Mouse (Mus musculus): ENCODE measurements around the gene Gm10271. TPM values are rescaled to one million over a fixed set of nuclear protein-coding genes. Genes with fewer than 3 reads are reported as not detected.

Gene Gm10271
- polyA plus RNA-seq, 1 experiment from 2014 or later, result not detected

- no peak for ATAC-seq (ENCODE audit: insufficient read depth, low FRiP score, low read depth)
Observed at GRCm38 (mm10) chr10:116930506-116930905, 41.9 kb downstream of the Gm10271 start.

DNA sequence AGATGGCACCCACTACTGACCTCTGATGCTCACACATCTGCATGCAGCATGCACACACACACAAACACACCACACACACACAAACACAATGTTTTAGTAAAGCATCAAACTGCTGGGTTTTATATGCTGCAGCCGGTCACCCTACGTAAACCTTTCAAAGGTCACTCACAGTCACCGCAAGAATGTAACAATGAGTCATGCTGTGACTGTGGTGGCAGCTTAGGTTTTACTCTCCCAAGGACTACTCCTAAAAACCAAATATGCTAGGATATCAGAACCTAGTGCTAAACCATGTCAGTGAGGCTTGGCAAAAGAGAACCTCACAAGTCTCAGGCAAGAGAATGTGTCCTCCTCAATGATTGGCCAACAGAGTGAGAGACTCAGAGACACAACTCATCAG is 43.6 kb downstream of the Gm10271 start:
- ATAC-seq (ENCODE audit: insufficient read depth, low FRiP score, low read depth), result no peak
- no peak overlapping the region for H3K9ac ChIP-seq
- 71% methylated on average over 3 of the region's 3 CpGs for WGBS

More at GRCm38 (mm10) chr10:116930506-116930905, 41.9 kb downstream of the Gm10271 start:
- Histone ChIP-seq H3K9me3 (no peaks in the 10 kb centered on the region), H3K4me2 (no peak overlapping the region), H3K4me1 (no peaks in the 10 kb centered on the region), H3K27me3 (replicated peaks) (no peaks in the 10 kb centered on the region), H3K36me3 (no peaks in the 10 kb centered on the region), H3K4me3 (replicated peaks) (no peak overlapping the region), H3K27ac (no peak overlapping the region), H3K9ac (no peak overlapping the region)
- 67% methylated on average over 7 of the region's 7 CpGs for WGBS

DNA sequence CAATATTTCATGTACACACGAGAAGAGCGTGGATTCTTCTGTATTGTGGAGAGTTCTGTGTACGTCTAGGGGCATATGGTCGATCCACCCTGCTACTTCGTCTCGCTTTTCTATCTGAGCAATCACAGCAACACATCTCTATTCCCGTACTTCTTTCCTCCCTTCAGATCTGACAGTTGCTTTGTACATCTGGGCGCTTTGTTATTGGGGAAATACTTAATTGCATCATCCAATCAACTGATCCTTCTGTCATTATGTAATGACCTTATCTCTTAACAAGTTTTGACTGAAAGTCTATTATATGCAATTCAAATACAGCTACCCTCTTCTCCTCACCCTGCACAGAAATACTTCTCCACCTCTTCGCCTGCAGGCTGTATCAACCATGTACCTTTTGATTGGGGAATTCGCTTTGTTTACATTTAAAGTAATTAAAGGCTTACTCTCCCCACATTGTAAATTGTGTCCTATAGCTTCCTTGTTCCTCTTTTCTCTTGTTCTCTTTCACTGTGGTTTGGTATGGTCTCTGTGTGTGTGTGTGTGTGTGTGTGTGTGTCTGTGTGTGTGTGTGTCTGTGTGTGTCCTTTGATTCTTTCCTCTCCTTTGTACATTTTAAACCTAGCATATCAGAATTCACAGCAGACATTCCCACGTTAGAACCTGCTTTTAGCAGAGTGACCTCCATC is 45.8 kb downstream of the Gm10271 start:
- no peaks in the 10 kb centered on the region for H3K27me3 ChIP-seq (replicated peaks)
- no peak for ATAC-seq (ENCODE audit: insufficient read depth, low FRiP score, low read depth)
- no peak overlapping the region for H3K4me3 ChIP-seq (replicated peaks)
- no peak overlapping the region for H3K4me2 ChIP-seq
- WGBS, result 80% methylated on average over 11 of the region's 11 CpGs
- H3K36me3 ChIP-seq, result no peaks in the 10 kb centered on the region
- H3K9me3 ChIP-seq, result no peaks in the 10 kb centered on the region
- H3K27ac ChIP-seq, result no peak overlapping the region
- no peaks in the 10 kb centered on the region for H3K4me1 ChIP-seq
- no peak overlapping the region for H3K9ac ChIP-seq

More for the DNA sequence above, 43.6 kb downstream of the Gm10271 start:
- Histone ChIP-seq H3K27me3 (replicated peaks) (no peaks in the 10 kb centered on the region), H3K27ac (no peak overlapping the region), H3K4me3 (replicated peaks) (no peak overlapping the region), H3K4me1 (no peaks in the 10 kb centered on the region), H3K9me3 (no peaks in the 10 kb centered on the region), H3K36me3 (no peaks in the 10 kb centered on the region), H3K4me2 (no peak overlapping the region)

DNA sequence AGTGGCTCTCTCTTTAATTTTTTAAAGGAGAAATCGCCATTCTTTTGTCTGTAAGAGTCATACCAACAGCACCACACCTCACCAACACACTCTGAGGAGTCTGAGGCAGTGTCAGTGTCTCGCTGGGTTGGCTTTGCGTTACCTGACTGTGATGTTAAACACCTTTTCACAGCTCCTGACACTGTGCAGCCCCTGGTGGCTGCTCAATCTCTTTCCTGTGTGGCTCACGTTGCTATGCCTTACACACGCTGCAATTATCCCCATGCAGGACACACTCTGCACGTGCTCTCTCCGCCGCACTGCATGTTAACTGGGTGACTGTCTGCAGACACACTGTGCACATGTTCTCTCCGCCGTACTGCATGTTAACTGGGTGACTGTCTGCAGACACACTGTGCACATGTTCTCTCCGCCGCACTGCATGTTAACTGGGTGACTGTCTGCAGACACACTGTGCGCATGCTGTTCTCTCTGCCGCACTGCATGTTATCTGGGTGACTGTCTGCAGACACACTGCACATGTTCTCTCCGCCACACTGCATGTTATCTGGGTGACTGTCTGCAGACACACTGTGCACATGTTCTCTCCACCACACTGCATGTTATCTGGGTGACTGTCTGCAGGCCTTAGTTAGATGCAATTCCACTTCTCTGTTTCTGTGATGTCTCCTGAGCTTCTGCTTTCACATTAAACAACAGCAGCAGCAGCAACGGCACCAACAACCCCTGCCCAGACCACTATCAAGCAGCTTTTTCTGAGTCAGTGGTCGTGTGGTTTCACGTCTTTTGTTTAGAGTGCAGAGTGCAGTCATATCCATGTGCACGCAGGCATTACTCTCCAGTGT is 48.5 kb downstream of the Gm10271 start:
- WGBS, result 90% methylated on average over 19 of the region's 19 CpGs

GRCm38 (mm10) chr10:116922161-116922560 is 50.2 kb downstream of the Gm10271 start:
- no peak overlapping the region for H3K27ac ChIP-seq
- H3K4me2 ChIP-seq, result no peak overlapping the region
- H3K36me3 ChIP-seq, result 0 out of 2 replicates have a peak, but pooled peaks cover 2% of the 10 kb centered on the region
- 85% methylated on average over 15 of the region's 15 CpGs for WGBS
- H3K9ac ChIP-seq, result no peak overlapping the region
- H3K27me3 ChIP-seq (replicated peaks), result no peaks in the 10 kb centered on the region
- no peak overlapping the region for H3K4me3 ChIP-seq (replicated peaks)
- no peaks in the 10 kb centered on the region for H3K9me3 ChIP-seq
- no peak for ATAC-seq (ENCODE audit: insufficient read depth, low FRiP score, low read depth)
- H3K4me1 ChIP-seq, result no peaks in the 10 kb centered on the region

More for the DNA sequence above, 48.5 kb downstream of the Gm10271 start:
- H3K9me3 ChIP-seq, result no peaks in the 10 kb centered on the region
- ATAC-seq (ENCODE audit: insufficient read depth, low FRiP score, low read depth), result no peak
- no peak overlapping the region for H3K4me3 ChIP-seq (replicated peaks)
- H3K4me1 ChIP-seq, result no peaks in the 10 kb centered on the region
- no peak overlapping the region for H3K4me2 ChIP-seq
- no peak overlapping the region for H3K9ac ChIP-seq
- H3K27me3 ChIP-seq (replicated peaks), result no peaks in the 10 kb centered on the region
- H3K27ac ChIP-seq, result no peak overlapping the region
- H3K36me3 ChIP-seq, result no peaks in the 10 kb centered on the region

DNA sequence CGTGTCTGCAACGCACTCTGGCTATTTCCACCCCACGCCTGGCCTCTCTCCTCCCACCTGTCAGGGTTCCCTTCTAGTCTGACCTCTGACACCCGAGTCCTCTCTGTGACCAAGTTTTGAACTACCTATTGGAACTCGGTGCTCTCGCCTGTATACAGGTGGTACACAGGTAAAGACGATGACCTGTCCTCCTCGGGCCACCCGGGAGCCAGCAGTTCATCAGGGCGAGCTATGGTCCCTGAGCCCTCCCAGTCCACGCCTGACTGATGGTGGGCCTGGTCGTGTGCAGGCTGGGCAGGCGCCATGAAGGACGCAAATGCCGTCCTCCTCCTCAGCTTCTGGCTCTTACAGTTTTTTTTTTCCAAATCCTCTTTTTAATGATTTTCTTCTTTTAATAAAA is 51.0 kb downstream of the Gm10271 start:
- Histone ChIP-seq H3K27me3 (replicated peaks) (no peaks in the 10 kb centered on the region), H3K4me1 (no peaks in the 10 kb centered on the region), H3K4me2 (no peak overlapping the region), H3K36me3 (0 out of 2 replicates have a peak, but pooled peaks cover 2% of the 10 kb centered on the region), H3K27ac (no peak overlapping the region), H3K9me3 (no peaks in the 10 kb centered on the region), H3K4me3 (replicated peaks) (no peak overlapping the region), H3K9ac (no peak overlapping the region)
- ATAC-seq (ENCODE audit: insufficient read depth, low FRiP score, low read depth), result no peak
- 81% methylated on average over 15 of the region's 15 CpGs for WGBS

DNA sequence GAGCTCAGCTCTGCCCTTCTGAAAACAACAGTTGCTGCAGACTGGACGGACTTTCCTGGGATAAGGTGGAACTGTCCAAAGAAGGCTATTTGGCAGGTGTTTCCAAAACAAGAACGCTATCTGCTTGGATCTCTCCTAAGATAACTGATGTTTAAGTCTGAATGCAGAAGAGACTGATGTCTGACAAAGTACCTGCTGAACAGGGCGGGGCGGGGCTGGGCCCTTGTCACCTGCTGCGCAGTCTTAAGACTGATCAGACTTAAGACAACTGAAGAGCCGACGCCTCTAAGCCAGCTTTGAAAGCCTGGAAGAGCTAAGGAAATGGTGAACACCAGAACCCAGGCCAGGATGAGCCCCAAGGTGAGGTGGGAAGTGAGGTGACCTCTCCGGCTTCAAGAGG is 51.8 kb downstream of the Gm10271 start:
- no peaks in the 10 kb centered on the region for H3K27me3 ChIP-seq (replicated peaks)
- no peaks in the 10 kb centered on the region for H3K4me1 ChIP-seq
- H3K9ac ChIP-seq, result no peak overlapping the region
- no peak overlapping the region for H3K27ac ChIP-seq
- no peaks in the 10 kb centered on the region for H3K9me3 ChIP-seq
- H3K4me2 ChIP-seq, result no peak overlapping the region
- ATAC-seq (ENCODE audit: insufficient read depth, low FRiP score, low read depth), result no peak
- WGBS, result 88% methylated on average over 8 of the region's 8 CpGs
- H3K4me3 ChIP-seq (replicated peaks), result no peak overlapping the region
- H3K36me3 ChIP-seq, result 0 out of 2 replicates have a peak, but pooled peaks cover 2% of the 10 kb centered on the region

- 83% methylated on average over 25 of the region's 25 CpGs for WGBS
- no peak overlapping the region for H3K9ac ChIP-seq
- no peaks in the 10 kb centered on the region for H3K4me1 ChIP-seq
- no peak overlapping the region for H3K27ac ChIP-seq
- H3K9me3 ChIP-seq, result no peaks in the 10 kb centered on the region
- H3K27me3 ChIP-seq (replicated peaks), result no peaks in the 10 kb centered on the region
- H3K4me2 ChIP-seq, result no peak overlapping the region
- ATAC-seq (ENCODE audit: insufficient read depth, low FRiP score, low read depth), result no peak
- no peak overlapping the region for H3K4me3 ChIP-seq (replicated peaks)
- H3K36me3 ChIP-seq, result 0 out of 2 replicates have a peak, but pooled peaks cover 4% of the 10 kb centered on the region
Observed at GRCm38 (mm10) chr10:116919368-116920317, 52.8 kb downstream of the Gm10271 start.

DNA sequence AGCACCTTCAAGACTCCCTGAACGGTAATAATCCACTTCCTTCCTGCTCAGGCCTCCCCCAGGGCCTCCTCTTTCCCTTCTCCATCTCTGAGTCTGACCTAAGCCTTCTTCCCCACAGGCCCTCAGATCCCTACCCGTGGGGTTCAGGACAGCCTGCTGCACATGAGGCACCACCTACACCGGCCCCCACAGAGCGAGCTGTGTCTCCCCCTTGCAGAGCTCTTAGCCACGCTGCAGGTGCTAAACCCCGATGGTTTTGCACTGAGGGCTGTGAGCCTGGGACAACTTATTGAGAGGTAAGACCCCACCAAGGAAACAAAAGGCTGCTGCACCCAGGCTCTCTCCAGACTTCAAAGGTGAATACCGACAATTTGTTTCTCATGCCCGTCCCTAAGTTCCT is 55.8 kb downstream of the Gm10271 start:
- Histone ChIP-seq H3K4me2 (no peak overlapping the region), H3K9ac (no peak overlapping the region), H3K27ac (no peak overlapping the region), H3K4me3 (replicated peaks) (no peak overlapping the region), H3K27me3 (replicated peaks) (no peaks in the 10 kb centered on the region), H3K36me3 (0 out of 2 replicates have a peak, but pooled peaks cover 6% of the 10 kb centered on the region), H3K9me3 (no peaks in the 10 kb centered on the region), H3K4me1 (no peaks in the 10 kb centered on the region)
- no peak for ATAC-seq (ENCODE audit: insufficient read depth, low FRiP score, low read depth)
- WGBS, result 82% methylated on average over 8 of the region's 8 CpGs

- 0 out of 2 replicates have a peak, but pooled peaks cover 6% of the 10 kb centered on the region for H3K36me3 ChIP-seq
- WGBS, result 92% methylated on average over 8 of the region's 8 CpGs
- no peaks in the 10 kb centered on the region for H3K9me3 ChIP-seq
- no peaks in the 10 kb centered on the region for H3K4me1 ChIP-seq
- no peak overlapping the region for H3K27ac ChIP-seq
- H3K27me3 ChIP-seq (replicated peaks), result no peaks in the 10 kb centered on the region
- no peak overlapping the region for H3K4me3 ChIP-seq (replicated peaks)
- H3K9ac ChIP-seq, result no peak overlapping the region
- no peak overlapping the region for H3K4me2 ChIP-seq
- ATAC-seq (ENCODE audit: insufficient read depth, low FRiP score, low read depth), result no peak
Observed at GRCm38 (mm10) chr10:116915286-116915685, 57.1 kb downstream of the Gm10271 start.

GRCm38 (mm10) chr10:116914586-116914985 is 57.8 kb downstream of the Gm10271 start:
- no peak overlapping the region for H3K4me3 ChIP-seq (replicated peaks)
- WGBS, result 81% methylated on average over 9 of the region's 9 CpGs
- no peak overlapping the region for H3K4me2 ChIP-seq
- no peaks in the 10 kb centered on the region for H3K4me1 ChIP-seq
- no peak overlapping the region for H3K9ac ChIP-seq
- 0 out of 2 replicates have a peak, but pooled peaks cover 13% of the 10 kb centered on the region for H3K36me3 ChIP-seq
- no peaks in the 10 kb centered on the region for H3K27me3 ChIP-seq (replicated peaks)
- no peaks in the 10 kb centered on the region for H3K9me3 ChIP-seq
- no peak overlapping the region for H3K27ac ChIP-seq
- no peak; the same call in 1 of the 2 replicates for ATAC-seq (ENCODE audit: insufficient read depth, low FRiP score, low read depth)
